Mouse (Mus musculus) liver, adult (tissue): ENCODE measurements at regions not wholly inside any gene's neighbourhood (a gene's known extent, or its start where the extent isn't known, plus 50 kb on each side); places are given as distances from the start of the nearest gene placed in this dataset.

Source experiments
- GATA4 ChIP-seq: IDR thresholded peaks from 2 replicates; pipeline ENCODE4 v1.6.1; 2014; ENCODE audit warnings: mild to moderate bottlenecking, low read length; ENCODE audit not compliant: insufficient replicate concordance

DNA sequence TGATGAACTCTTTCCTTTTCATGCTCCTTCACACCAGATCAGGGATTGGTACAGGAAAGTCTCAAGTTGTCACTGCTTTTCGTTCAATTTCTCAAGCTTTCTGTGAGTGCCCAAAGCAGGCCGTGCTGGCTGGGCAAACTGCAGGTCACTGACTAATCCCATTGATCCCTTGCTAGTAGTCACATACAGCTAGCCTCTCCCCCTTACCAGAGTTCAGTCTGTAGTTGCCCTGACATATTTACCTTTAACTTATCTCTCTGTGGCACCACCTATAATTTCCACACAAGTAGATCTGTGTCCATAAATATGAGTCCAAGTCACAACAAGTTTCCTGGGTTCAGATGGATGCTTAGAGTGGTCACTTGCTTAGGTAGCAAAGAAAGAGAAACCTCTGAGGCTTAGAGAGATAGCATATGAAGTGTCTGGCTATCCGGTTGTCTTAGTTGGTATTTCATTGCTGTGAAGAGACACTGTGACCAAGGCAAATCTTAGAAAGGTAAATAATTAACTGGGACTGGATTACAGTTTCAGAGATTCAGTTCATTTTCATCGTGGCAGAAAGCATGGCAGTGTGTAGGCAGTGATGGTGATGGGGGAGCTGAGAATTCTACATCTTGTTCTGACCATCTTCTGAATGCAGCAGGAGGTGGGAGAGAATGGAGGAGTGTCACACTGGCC is 362.8 kb upstream of the Pcsk5 start:
- TF ChIP-seq GATA4, result no peak

DNA sequence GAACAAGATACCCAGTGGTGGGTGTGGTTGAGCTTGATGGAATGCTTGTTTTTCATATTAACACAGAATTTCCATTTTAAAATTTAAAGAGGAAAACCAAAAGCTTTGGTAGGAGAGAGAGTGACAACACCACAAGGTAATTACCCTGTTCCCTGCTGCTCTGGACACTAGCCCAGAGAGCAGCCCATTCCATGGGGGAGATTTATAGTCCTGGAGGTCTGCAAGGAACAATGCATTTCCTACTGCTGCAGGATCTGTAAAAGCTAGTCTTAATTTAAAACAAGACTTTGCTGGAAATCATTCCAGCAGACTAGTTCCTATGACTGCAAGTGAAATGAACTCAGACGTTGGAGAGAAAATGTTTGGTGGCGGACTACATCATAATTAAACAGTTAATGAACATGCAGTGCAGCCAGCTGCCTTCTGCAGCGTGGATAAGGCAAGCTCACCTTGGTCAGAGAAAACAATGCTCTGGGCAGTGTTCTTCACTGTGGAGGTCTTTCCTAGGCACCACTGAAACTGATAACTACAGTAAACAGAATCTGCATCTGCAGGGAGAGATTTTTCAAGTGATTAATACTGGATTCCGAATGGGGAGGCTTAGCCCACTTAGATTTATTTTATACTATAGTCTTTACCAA is 351.8 kb upstream of the Pcsk5 start:
- TF ChIP-seq GATA4, result no peak

DNA sequence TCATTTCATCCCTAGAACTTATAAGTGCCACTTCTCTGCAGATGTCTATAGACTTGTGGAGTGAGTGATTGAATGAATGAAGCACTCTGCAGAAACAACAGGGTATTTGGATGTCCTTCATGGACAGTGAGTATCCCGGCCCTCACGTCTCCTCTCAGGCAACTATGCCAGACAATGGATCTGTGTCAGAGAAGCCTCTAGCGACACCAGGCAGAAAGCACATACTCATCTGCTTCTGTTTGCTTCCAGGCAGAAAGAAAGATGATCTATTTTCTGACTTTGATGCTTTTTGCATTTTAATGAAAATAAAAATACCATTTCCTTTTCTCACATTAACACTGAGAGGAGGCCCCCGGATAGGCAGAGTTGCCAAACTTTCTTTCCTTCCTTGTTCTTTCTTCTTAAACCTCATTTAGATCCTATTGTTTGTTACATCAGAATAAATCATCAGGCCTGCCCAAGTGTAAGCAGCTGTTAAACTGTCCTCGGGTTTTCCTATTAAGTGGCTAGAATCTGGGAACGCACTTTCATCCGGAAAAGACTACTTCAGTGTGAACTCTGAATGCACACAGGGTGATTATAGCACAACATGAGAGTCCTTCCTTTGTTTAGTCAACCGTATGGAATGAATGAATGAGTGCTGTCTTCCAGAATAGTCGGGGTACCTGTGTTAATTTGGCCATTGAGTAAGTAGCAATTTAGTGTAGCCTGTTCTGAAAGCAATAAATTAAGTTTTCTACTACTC is 350.9 kb upstream of the Pcsk5 start:
- TF ChIP-seq GATA4, result no peak

DNA sequence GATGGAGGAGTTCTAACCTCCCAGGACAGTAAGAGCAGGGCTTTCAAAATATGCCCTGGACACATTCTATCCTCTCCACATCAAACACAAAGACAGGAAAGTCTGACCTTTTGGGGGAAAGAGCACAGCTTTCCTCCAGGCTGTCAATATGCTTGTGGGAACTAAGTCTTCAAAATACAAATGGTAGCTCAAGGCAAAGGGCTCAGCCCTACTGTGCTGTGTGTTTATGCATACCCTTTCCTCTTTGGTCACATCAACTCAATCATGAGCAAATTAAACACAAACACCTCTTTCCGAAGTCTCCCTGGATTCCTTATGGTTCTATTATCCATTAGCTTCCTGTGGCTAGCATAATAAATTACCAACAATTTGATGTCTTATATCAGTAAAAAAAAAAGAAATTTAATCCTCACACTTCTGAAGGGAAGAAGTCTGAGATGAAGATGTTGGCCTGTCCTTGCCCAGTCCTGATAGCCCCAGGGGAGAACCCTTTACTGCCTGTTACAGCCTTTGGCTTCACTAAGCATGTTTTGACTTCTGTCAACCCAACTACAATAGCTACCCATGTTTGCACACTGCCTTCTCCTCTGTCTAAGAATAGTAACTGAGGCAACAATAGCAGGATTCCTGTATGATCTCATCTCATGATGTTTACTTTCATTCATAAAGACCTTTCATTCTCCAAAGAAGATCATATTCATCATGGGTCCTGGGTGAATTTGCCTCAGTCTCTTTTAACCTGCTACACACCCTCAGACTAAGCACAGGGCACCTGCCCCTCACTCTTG is 348.5 kb upstream of the Pcsk5 start:
- TF ChIP-seq GATA4, result no peak

DNA sequence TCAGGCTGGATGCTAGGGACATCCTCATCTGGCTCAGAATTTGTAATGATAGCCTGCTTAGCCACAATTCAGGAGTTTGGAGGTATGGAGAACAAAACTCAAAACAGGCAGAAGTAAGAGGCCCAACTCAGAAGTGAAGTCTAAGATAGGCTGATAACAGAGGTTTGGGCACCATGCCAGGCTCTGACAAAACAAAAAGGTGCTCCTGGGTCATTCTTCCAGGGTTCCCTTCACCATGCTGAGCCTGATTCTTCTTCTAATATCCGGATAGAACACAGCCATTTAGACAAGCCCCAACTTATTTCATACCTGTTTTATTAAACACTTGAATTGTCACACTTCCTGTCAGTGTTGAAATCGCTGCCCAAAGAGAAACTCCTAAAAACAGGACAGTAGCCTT is 347.8 kb upstream of the Pcsk5 start:
- TF ChIP-seq GATA4, result no peak

DNA sequence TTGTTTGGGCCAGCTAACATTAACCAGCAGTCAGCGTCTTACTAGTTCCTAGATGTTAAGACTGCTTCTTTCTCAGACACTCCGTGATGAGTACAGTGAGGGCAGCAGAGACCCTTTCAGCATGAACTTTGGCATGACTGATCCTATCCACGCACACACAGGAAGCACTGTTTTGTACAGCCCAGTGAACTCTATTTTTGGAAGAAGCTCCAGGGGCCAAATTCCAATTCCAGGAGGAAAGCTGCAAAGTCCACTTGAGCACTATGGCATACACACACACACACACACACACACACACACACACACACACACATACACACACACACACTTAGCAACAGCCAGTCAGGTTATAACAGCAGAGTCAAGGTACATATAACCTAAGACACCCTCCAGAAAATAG is 338.8 kb upstream of the Pcsk5 start:
- no peak for TF ChIP-seq GATA4

DNA sequence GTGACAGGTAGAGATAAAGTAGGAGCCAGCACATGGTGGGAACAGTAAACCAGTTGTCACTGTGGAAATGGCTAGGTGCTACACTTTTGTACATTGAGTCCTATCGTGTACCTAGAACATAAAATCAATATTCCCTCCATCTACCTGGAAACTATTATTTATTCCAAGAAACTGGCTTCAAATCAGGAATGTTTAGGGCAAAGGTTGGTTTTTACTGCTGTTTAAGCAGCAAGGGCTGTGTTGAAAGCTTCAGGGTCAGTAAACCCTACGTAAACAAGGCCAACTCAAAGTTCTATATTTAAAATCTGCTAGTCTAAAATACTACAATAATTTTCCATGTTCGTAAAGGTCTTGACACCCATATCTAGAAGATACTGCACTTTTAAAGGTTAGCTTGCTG is 309.1 kb upstream of the Pcsk5 start:
- no peak for TF ChIP-seq GATA4

DNA sequence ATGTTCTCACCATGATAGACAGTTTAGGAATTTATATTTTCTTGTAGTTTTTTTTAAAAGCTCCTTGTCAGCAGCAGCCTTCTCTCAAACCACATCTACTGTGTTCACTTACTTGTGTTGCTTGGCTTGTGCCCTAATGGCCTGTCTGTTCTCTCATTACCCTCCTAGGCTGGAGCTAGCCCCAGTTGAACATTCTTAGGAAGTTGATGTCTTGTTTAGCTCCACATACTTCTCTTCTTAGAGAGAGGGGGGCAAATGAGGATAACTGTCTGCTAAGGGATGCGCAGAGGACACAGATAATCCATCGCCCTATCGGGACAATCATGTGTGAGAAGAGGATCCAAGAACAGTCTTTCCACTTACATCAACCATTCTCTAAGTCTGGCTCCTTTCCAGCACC is 293.5 kb upstream of the Pcsk5 start:
- no peak for TF ChIP-seq GATA4

DNA sequence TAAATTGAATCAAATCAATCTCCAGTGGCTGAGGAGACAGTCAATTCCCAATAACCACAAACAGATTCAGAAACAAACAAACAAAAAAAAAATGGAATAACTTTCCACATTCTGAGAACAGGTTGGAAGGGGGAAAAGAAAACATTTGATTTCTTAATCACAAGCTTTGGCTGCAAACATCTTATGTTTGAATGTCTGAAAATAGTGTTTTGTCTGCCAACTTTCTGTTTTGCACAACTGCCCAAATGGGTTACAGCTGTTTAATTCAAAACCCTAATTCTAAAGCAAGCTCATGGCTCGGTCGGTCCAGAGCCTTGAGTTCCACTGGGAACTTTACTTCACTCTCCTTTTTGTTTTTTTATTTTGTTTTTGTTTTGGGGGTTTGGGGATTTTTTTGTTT is 291.4 kb upstream of the Pcsk5 start:
- TF ChIP-seq GATA4, result no peak

DNA sequence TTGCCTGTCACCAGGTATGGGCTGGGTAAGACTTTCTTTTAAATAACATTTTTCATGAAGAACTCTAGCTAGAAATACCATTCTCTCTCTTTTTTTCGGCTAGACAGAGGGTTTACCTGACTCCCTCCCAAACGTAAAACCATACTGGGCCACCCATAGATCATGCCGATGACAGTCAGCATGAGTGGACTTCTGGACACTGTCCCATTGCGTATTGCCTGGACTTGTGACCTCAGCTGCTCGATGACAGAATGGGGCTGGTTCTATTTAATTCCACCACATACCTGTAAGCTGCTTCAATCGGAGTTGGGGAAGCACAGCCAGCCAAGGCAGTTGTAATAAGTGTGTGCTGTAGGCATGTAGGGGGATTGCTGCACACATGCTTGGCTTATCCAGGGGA is 268.8 kb upstream of the Pcsk5 start:
- no peak for TF ChIP-seq GATA4

DNA sequence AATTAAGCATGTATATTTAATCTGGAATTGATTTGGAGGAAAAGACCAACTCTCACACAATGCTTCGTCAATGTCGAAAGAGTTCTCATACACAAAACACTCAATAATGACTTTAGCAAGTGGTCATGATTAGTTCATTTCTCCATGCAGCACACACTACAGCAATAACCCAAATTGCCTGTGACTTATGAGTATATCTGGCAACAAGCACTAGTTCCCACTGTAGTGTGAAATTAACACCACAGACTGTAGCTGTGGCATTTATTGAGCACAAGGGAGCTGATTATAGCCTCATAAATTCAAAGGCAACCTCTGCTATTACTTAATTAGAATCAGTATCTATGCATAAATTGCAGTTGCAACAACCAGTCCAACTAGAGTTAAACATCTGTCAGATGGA is 267.2 kb upstream of the Pcsk5 start:
- no peak for TF ChIP-seq GATA4

DNA sequence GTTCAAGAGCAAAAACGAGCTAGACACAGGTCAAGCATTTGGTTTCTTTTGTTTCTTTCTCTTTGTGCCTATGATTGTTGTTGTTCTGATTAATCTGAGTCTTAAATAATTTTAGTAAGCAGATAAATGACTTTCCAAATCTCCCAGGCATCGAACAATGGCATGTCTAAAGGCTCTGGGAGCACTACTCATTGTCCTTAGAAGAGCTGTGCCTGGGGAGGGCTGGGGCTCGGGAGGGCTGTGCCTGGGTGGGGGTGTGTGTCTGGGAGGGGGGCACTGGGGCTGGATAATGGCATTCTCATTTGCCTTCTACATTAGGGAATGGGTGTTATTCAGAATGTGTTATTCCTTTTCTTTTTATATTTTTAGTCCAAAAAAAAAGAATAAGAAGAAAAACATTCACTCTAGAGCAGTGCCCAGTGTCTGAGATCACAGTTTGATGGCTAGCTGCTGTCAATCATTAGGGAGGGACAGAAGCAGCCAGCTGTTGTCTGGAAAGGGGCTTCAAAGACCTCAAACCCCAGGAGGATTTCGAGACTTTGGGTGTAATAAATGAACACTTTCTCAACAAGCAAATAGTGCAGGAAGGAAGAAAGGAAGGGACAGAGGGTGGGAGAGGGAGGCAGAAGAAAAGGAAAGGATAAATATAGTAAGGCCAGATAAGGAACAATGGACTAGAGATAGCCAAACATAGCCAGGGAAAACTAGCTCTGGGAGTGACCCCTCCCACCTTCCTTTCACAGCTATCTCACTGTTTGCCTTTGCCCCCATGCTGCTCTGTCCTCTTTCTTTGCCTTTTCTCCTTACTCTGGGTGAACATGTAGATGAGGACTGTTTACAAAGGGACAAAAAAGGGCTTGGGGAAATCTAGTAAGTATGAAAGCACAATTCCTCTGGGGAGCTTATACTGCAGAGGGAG is 264.2 kb upstream of the Pcsk5 start:
- TF ChIP-seq GATA4, result peak; percentile 16; the same call in 1 of the 2 replicates

DNA sequence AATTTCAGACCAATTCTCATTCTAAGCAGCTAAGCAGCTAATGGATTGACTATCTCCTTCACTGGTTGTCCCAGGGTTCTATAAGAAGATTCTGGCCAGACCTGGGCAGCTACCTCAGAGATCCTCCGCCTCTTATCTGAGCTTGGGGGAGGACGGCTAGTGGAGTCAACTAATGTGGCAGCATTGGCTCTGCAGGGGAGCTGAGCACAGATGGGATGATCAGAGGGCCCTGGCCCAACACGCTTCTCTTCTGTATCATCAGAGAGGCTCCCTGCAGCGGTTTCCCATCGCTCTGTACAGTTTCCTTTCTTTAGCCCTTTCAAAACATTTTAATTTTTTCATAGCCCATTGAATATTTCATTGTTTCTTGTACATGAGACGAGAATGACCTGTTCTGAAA is 245.9 kb upstream of the Pcsk5 start:
- TF ChIP-seq GATA4, result no peak

DNA sequence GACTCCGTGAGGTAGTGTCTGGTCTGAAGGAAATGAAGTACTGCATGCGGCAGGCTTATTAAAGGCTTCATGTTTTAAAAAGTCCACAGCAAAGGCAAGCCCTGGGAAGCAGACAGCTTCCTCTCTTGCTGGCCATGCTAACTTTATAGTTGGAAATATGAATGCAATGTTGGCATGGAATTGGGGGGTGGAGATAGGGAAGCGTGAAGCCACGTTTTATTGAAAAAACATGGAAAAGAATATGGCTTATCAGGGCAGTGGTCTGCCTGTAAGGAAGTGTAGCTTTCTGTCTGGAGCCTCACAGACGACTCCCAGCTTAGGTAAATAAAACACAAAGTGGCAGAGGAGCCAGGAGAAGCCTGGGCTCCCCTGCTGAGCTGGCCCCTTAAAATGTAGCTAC is 231.5 kb upstream of the Pcsk5 start:
- no peak for TF ChIP-seq GATA4
